Mouse (Mus musculus): ENCODE measurements around the gene 1700015F17Rik. TPM values are rescaled to one million over a fixed set of nuclear protein-coding genes. Genes with fewer than 3 reads are reported as not detected.

Gene 1700015F17Rik
- not detected in 2 replicates for polyA plus RNA-seq (2012; rRNA removed; ENCODE audit: low replicate concordance)

DNA sequence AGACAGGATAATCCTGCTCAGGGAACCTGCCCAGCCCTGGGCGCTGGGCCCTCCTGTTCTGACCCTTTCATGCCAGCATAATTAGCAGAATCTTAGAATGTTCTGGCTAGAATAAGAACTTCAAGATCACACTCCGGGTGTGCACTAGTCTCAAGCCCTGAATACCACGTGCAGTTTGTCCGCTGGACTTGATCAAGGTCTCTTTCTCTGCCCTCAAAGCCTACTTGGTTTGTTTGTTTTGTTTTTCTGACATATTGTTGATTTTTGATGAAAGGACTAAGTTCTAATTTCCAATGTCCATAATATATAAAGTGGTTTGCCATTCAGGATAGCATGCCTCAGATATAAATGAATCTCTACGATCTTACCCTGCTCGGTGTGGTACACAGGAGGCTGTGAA is at the start of gene 1700015F17Rik:
Gene 1700015F17Rik, minus strand, starts transcription at position 101 of the 400 bp plus-strand sequence.

DNA sequence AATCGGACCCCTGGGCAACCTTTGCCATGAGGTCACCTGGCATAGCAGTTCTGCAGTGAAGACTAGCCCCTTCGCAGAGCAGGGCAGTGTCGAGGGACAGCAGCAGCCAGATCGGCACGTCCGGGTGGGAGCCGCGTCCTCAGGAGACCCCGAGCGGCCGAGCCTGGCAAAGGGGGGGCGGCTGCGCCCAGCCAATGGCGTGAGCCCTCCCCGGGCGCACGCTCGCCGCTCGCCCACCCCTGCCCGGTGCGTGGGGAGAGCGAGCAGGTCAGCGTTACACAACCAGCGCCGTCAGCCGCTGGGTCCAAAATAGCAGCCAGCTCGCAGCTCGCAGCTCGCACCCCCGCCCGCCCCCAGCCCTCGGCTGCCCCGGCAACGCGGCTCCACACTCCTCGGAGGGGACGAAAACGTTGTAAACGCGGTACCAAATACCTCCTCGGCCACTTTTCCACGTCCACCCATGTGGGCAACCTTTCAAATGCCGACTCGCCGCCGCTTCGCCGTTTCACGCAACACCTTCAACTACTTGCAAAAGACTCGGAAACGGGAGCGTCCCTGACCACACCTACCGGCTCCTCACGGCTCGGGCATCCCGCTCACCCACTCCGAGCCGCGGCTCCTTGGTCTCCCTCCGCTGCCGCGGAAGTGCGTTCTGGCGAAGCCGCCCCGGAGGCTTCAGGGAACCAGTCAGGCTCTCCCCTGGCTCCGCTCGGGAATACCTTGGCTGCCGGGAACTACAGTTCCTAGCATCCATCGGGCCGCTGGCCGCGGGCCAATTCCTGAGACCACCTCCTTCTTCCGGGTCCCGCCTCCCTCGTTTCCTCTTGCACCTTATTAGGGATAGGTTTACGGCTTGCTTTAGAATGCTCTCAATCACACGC is 35.5 kb upstream of the 1700015F17Rik start, which contains the start of gene Cldn12:
Gene Cldn12, minus strand, starts transcription at position 763 of the 881 bp plus-strand sequence.

GRCm38 (mm10) chr5:5419992-5420455 is 58.9 kb downstream of the 1700015F17Rik start, which contains the start of gene Cdk14:
Gene Cdk14 (minus strand): TSS chr5:5420312.

Other genes with a start within 250 kb of the 1700015F17Rik start
- 0.19 and 0.36 TPM in 2 replicates for gene Cdk14, start 58.8 kb downstream of the 1700015F17Rik start, polyA plus RNA-seq (2012; rRNA removed; ENCODE audit: low replicate concordance)
- 10.1 and 14.1 TPM in 2 replicates for gene Cldn12, start 35.8 kb upstream of the 1700015F17Rik start, polyA plus RNA-seq (2012; rRNA removed; ENCODE audit: low replicate concordance)
- gene Gtpbp10, start 80.4 kb upstream of the 1700015F17Rik start, polyA plus RNA-seq (2012; rRNA removed; ENCODE audit: low replicate concordance): 0.12 and 0.90 TPM in 2 replicates
- gene Gm8773, start 94.7 kb upstream of the 1700015F17Rik start, polyA plus RNA-seq (2012; rRNA removed; ENCODE audit: low replicate concordance): 0.37 TPM in 1 of 2 replicates, not detected in the other
- gene Cfap69, start 185.1 kb upstream of the 1700015F17Rik start, polyA plus RNA-seq (2012; rRNA removed; ENCODE audit: low replicate concordance): 0.26 and 0.64 TPM in 2 replicates
- 0.98 and 3.6 TPM in 2 replicates for gene Steap2, start 215.4 kb upstream of the 1700015F17Rik start, polyA plus RNA-seq (2012; rRNA removed; ENCODE audit: low replicate concordance)

All from duodenum, adult 2 months (tissue).